13 mouse cellular contexts compared by ENCODE assay signal in genomic region chr11:59918014-59918413, GRCm38 (mm10). TPM values are rescaled to one million over a fixed set of nuclear protein-coding genes. Genes with fewer than 3 reads are reported as not detected.
DNase-seq lines count a peak whose midpoint lies in the region; ATAC-seq lines count a peak whose summit lies in the region.
"Had no signal": no experiment of that assay in that cellular context is flagged by ENCODE, and none has a peak within 500 bp of the region (broad histone marks: within the 10 kb centered on the region; RNA-seq: fewer than 3 reads in every experiment).

No protein-coding gene starts in this region.

- H3K4me3 ChIP-seq in liver, embryonic 16.5 days (ENCODE audit: low read depth, low read length) = no peak overlapping the region
- no peak overlapping the region for H3K4me3 ChIP-seq in heart, embryonic 15.5 days
- no peak overlapping the region for H3K4me3 ChIP-seq in hindbrain, embryonic 13.5 days
- H3K4me3 ChIP-seq: lung, embryonic 15.5 days; stomach, embryonic 15.5 days had no signal

- H3K36me3 ChIP-seq in liver, embryonic 16.5 days (ENCODE audit: control insufficient read depth, insufficient read depth) = no peaks in the 10 kb centered on the region
- no peaks in the 10 kb centered on the region for H3K36me3 ChIP-seq in heart, embryonic 15.5 days
- H3K36me3 ChIP-seq in hindbrain, embryonic 13.5 days = no peaks in the 10 kb centered on the region
- H3K36me3 ChIP-seq: lung, embryonic 15.5 days; stomach, embryonic 15.5 days had no signal

- DNase-seq in adrenal gland, postnatal 36 days = peak; percentile 32 to 50
- no peak for DNase-seq in adrenal gland, adult 18-20 months (ENCODE audit: low spot score in 2 of 2)
- DNase-seq in liver = no peak
- peak; percentile 34 for DNase-seq in lung, postnatal 14 days
- no peak for DNase-seq in urinary bladder, adult 2 months (ENCODE audit: low spot score)
- DNase-seq: cerebellum, postnatal 25 days; thymus, postnatal 25 days had no signal

- peak; percentile 49 for ATAC-seq in liver, embryonic 16.5 days (ENCODE audit: low read depth)
- ATAC-seq in heart, embryonic 15.5 days (replicated peaks; ENCODE audit: insufficient number of reproducible peaks, insufficient read depth, low FRiP score, low read depth) = peak; percentile 64; the same call in 1 of the 2 replicates
- no peak for ATAC-seq in hindbrain, embryonic 13.5 days (ENCODE audit: low FRiP score)
- ATAC-seq: midbrain, embryonic 16.5 days had no signal

- no peak overlapping the region for H3K4me2 ChIP-seq in liver, embryonic 16.5 days (ENCODE audit: low read depth, low read length)
- H3K4me2 ChIP-seq in heart, embryonic 15.5 days = no peak overlapping the region
- no peak overlapping the region for H3K4me2 ChIP-seq in hindbrain, embryonic 13.5 days
- H3K4me2 ChIP-seq: lung, embryonic 15.5 days; stomach, embryonic 15.5 days had no signal

- peaks cover 26% of the 10 kb centered on the region for H3K4me1 ChIP-seq in liver, embryonic 16.5 days (ENCODE audit: control insufficient read depth, low read depth, low read length)
- peaks cover 24% of the 10 kb centered on the region; the same call in 1 of the 2 replicates for H3K4me1 ChIP-seq in heart, embryonic 15.5 days (replicated peaks)
- no peaks in the 10 kb centered on the region; the same call in 1 of the 2 replicates for H3K4me1 ChIP-seq in hindbrain, embryonic 13.5 days (replicated peaks)
- H3K4me1 ChIP-seq: stomach, embryonic 15.5 days had no signal

- WGBS in liver, embryonic 16.5 days (ENCODE audit: insufficient replicate concordance) = 12% methylated on average over 4 of the region's 4 CpGs
- WGBS in heart, embryonic 15.5 days = 4% methylated on average over 4 of the region's 4 CpGs
- WGBS in hindbrain, embryonic 13.5 days = 49% methylated on average over 4 of the region's 4 CpGs

- H3K27me3 ChIP-seq in liver, embryonic 16.5 days (ENCODE audit: control insufficient read depth, insufficient read depth, low read depth, low read length) = no peaks in the 10 kb centered on the region
- no peaks in the 10 kb centered on the region for H3K27me3 ChIP-seq in heart, embryonic 15.5 days
- no peaks in the 10 kb centered on the region for H3K27me3 ChIP-seq in hindbrain, embryonic 13.5 days
- H3K27me3 ChIP-seq: lung, embryonic 15.5 days; stomach, embryonic 15.5 days had no signal

- no peak overlapping the region for H3K9ac ChIP-seq in liver, embryonic 16.5 days (ENCODE audit: low read depth, low read length)
- no peak overlapping the region for H3K9ac ChIP-seq in heart, embryonic 15.5 days
- H3K9ac ChIP-seq in hindbrain, embryonic 13.5 days = no peak overlapping the region
- H3K9ac ChIP-seq: lung, embryonic 15.5 days; stomach, embryonic 15.5 days had no signal

- H3K9me3 ChIP-seq in liver, embryonic 16.5 days (replicated peaks; ENCODE audit: control insufficient read depth, low read length) = no peaks in the 10 kb centered on the region
- no peaks in the 10 kb centered on the region for H3K9me3 ChIP-seq in heart, embryonic 15.5 days (replicated peaks)
- H3K9me3 ChIP-seq in hindbrain, embryonic 13.5 days = no peaks in the 10 kb centered on the region
- H3K9me3 ChIP-seq: lung, embryonic 15.5 days; stomach, embryonic 15.5 days had no signal

- 0 out of 2 replicates have a peak overlapping the region, but pooled peaks have one; percentile 14 for H3K27ac ChIP-seq in liver, embryonic 16.5 days (ENCODE audit: low read length)
- H3K27ac ChIP-seq in heart, embryonic 15.5 days = peak overlapping the region; percentile 6; the same call in 1 of the 2 replicates
- no peak overlapping the region for H3K27ac ChIP-seq in hindbrain, embryonic 13.5 days
- H3K27ac ChIP-seq: lung, embryonic 15.5 days; stomach, embryonic 15.5 days had no signal

RNA-seq across cellular contexts. Expression of gene Med9, which starts 30.0 kb away (rescaled TPM):
- total RNA-seq in adrenal gland, postnatal 36 days (2021) = 10 to 100 TPM; 28.8 to 33.1 TPM
- 10 to 100 TPM; 23.3 to 24.3 TPM for total RNA-seq in adrenal gland, adult 18-20 months (2021)
- 17.6 and 17.7 TPM in 2 replicates for polyA plus RNA-seq in liver, embryonic 16.5 days (2015; fragmentation: Nextera tagmentation; extraction: Ambion mirVana)
- polyA plus RNA-seq in heart, embryonic 15.5 days (2015; fragmentation: Nextera tagmentation; extraction: Ambion mirVana) = 40.0 and 43.0 TPM in 2 replicates
- 33.9 and 34.1 TPM in 2 replicates for polyA plus RNA-seq in hindbrain, embryonic 13.5 days (2015; fragmentation: Nextera tagmentation; extraction: Ambion mirVana)
- 19.9 and 23.0 TPM in 2 replicates for polyA plus RNA-seq in urinary bladder, adult 2 months (2012; rRNA removed)

RNA-seq across cellular contexts. Expression of gene Rasd1, which starts 46.7 kb away (rescaled TPM):
- 10 to 100 TPM; 29.1 to 43.5 TPM for total RNA-seq in adrenal gland, postnatal 36 days (2021)
- 10 to 100 TPM; 17.5 to 20.2 TPM for total RNA-seq in adrenal gland, adult 18-20 months (2021)
- polyA plus RNA-seq in liver, embryonic 16.5 days (2015; fragmentation: Nextera tagmentation; extraction: Ambion mirVana) = 1.6 and 1.7 TPM in 2 replicates
- polyA plus RNA-seq in heart, embryonic 15.5 days (2015; fragmentation: Nextera tagmentation; extraction: Ambion mirVana) = 7.2 and 7.7 TPM in 2 replicates
- 0.93 and 1.2 TPM in 2 replicates for polyA plus RNA-seq in hindbrain, embryonic 13.5 days (2015; fragmentation: Nextera tagmentation; extraction: Ambion mirVana)
- polyA plus RNA-seq in urinary bladder, adult 2 months (2012; rRNA removed) = 3.3 and 4.8 TPM in 2 replicates

Comparison
In these comparisons a context has a peak if more than half of its experiments do, and no peak if none do; other contexts are left out.
1. DNase-seq: peak in adrenal gland, postnatal 36 days (2 of 2) and lung, postnatal 14 days (single experiment); none in adrenal gland, adult 18-20 months (0 of 2), liver (single experiment) and urinary bladder, adult 2 months (single experiment).